Comparison of ENCODE assay signal across 8 mouse cellular contexts in genomic region chr13:17992697-17993514, GRCm38 (mm10). TPM values are rescaled to one million over a fixed set of nuclear protein-coding genes. Genes with fewer than 3 reads are reported as not detected.
A peak's percentile ranks its signal among the peaks of the same experiment; 100 is the strongest.
DNase-seq lines count a peak whose midpoint lies in the region; ATAC-seq lines count a peak whose summit lies in the region.

TSS of gene Yae1d1 (minus strand) at chr13:17993349.

- H3K27ac ChIP-seq in forebrain, embryonic 14.5 days (ENCODE audit: low read depth, low read length) = peak within 1 kb of the TSS; percentile 71
- H3K27ac ChIP-seq in neural tube, embryonic 15.5 days (replicated peaks) = peak within 1 kb of the TSS; percentile 84

- H3K27me3 ChIP-seq in forebrain, embryonic 14.5 days (replicated peaks; ENCODE audit: control insufficient read depth, insufficient read depth, low read length) = no peaks in the 10 kb centered on the region
- H3K27me3 ChIP-seq in neural tube, embryonic 15.5 days (replicated peaks) = no peaks in the 10 kb centered on the region

- peak within 1 kb of the TSS; percentile 59 for H3K4me3 ChIP-seq in forebrain, embryonic 14.5 days (ENCODE audit: low read depth, low read length)
- H3K4me3 ChIP-seq in neural tube, embryonic 15.5 days (replicated peaks) = peak within 1 kb of the TSS; percentile 70

- ATAC-seq in forebrain, embryonic 14.5 days = peak; percentile 100
- peak; percentile 99 for ATAC-seq in neural tube, embryonic 15.5 days (ENCODE audit: low FRiP score)

- DNase-seq in ES-CJ7 (ENCODE audit: low read depth, low spot score) = peak; percentile 92
- DNase-seq in cerebellum, adult 11 months = peak; percentile 85
- DNase-seq in forebrain, embryonic 14.5 days (ENCODE audit: low spot score) = peak; percentile 93
- peak; percentile 92 to 97 for DNase-seq in heart, postnatal 14 days
- DNase-seq in layer of hippocampus, adult 11-12 months (ENCODE audit: low spot score) = peak; percentile 90
- DNase-seq in lung, adult 18-20 months = peak; percentile 89 to 92
- DNase-seq in testis, postnatal 14 days (ENCODE audit: low spot score) = peak; percentile 90

- H3K36me3 ChIP-seq in forebrain, embryonic 14.5 days (ENCODE audit: control insufficient read depth, insufficient read depth, low read length) = 0 out of 2 replicates have a peak, but pooled peaks cover 6% of the 10 kb centered on the region
- H3K36me3 ChIP-seq in neural tube, embryonic 15.5 days = peaks cover 2% of the 10 kb centered on the region; the same call in 1 of the 2 replicates

- peak within 1 kb of the TSS; percentile 78 for H3K4me2 ChIP-seq in forebrain, embryonic 14.5 days (ENCODE audit: low read length)
- peak within 1 kb of the TSS; percentile 83 for H3K4me2 ChIP-seq in neural tube, embryonic 15.5 days

- H3K9me3 ChIP-seq in forebrain, embryonic 14.5 days (replicated peaks; ENCODE audit: control insufficient read depth, low read length) = no peaks in the 10 kb centered on the region
- H3K9me3 ChIP-seq in neural tube, embryonic 15.5 days (replicated peaks) = no peaks in the 10 kb centered on the region

- H3K9ac ChIP-seq in forebrain, embryonic 14.5 days (ENCODE audit: low read length) = peak within 1 kb of the TSS; percentile 69
- H3K9ac ChIP-seq in neural tube, embryonic 15.5 days (replicated peaks) = peak within 1 kb of the TSS; percentile 74

- WGBS in forebrain, embryonic 14.5 days = 1% methylated on average over 54 of the region's 54 CpGs
- under 1% methylated on average over 54 of the region's 54 CpGs for WGBS in neural tube, embryonic 15.5 days

- H3K4me1 ChIP-seq in forebrain, embryonic 14.5 days (ENCODE audit: control insufficient read depth, insufficient read depth, low read length) = peaks cover 6% of the 10 kb centered on the region; the same call in 1 of the 2 replicates
- peaks cover 11% of the 10 kb centered on the region for H3K4me1 ChIP-seq in neural tube, embryonic 15.5 days

- intact Hi-C loops in heart, postnatal 14 days (cut with DNase I) = loop anchor here (5.0 kb wide), 1 partner anchor 51 kb away; the partner anchor contains the start of gene Rala

RNA-seq across cellular contexts. Expression of gene Yae1d1, which starts in this region (rescaled TPM):
- 94.8 and 97.8 TPM in 2 replicates for polyA plus RNA-seq in forebrain, embryonic 14.5 days (2014; fragmentation: Nextera tagmentation; extraction: Ambion mirVana)
- 10 to 100 TPM; 28.3 to 28.5 TPM for total RNA-seq in heart, postnatal 14 days (2021)
- 78.4 and 80.5 TPM in 2 replicates for polyA plus RNA-seq in neural tube, embryonic 15.5 days (2015; fragmentation: Nextera tagmentation; extraction: Ambion mirVana)

Comparison
In these comparisons a context has a peak if more than half of its experiments do, and no peak if none do; other contexts are left out.
1. Peak in every context shown above with its lines: DNase-seq, ATAC-seq, H3K4me3 ChIP-seq and H3K27ac ChIP-seq.